Mouse (Mus musculus) heart, postnatal 0 days (tissue): ENCODE measurements around the gene Gm10490.

Source experiments
- CTCF ChIP-seq: IDR thresholded peaks from 2 replicates; pipeline ENCODE4 v1.5.1; 2016; ENCODE audit warnings: antibody characterized with exemption, control low read depth, low read depth
- EP300 ChIP-seq: IDR thresholded peaks from 2 replicates; pipeline ENCODE4 v1.6.1; 2016; ENCODE audit warnings: antibody characterized with exemption, low read depth

DNA sequence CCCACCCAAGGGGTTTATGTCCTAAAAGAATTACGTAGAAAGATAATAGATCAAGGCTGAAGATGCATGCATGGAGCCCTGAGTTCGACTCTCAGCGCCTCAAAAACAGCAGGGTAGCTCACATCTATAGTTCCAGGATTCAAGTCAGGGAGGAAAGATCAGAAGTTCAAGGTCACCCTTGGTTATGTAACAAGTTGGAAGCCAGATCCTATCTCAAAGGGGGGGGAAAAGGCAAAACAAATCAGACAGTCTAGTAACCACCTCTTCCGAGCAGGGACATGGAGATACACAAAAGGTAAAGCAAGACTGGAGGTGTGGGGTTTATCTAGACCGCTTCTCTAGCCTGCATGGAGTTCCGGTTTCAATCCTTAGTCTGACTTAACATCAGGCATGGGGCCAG lies 16.9 kb downstream of the Gm10490 start:
- TF ChIP-seq EP300 (no peak), CTCF (no peak)
